Mouse (Mus musculus): Measurements from ENCODE around the gene Dph5. TPM values are rescaled to one million over a fixed set of nuclear protein-coding genes. Genes with fewer than 3 reads are reported as not detected.

Gene Dph5
- polyA plus RNA-seq, 1 experiment from 2014 or later = 29.2 TPM

DNA sequence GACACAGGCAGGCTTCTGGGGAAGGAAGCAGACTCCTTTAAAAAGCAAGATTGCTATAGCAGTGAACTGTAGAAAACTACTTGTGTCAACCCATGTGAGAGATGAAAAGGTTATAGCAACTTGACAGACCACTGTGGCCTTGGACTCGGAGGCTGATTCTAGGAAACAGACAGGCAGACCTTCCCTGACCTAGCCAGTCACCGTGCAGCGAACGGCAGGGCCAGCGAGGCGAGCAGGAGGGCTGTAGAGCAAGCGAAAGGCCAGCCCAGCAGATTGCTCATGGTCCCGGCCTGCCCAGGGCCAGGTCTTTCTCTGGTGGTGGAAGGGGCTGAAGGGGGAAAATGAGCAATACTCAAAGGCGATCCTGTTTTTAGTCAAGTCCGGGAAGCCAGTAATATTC lies 50.2 kb downstream of the Dph5 start:
- Histone ChIP-seq H3K4me3 (no peak overlapping the region), H3K27me3 (no peaks in the 10 kb centered on the region), H3K27ac (no peak overlapping the region), H3K9ac (no peak overlapping the region), H3K4me1 (no peaks in the 10 kb centered on the region), H3K4me2 (no peak overlapping the region), H3K36me3 (peaks cover 31% of the 10 kb centered on the region), H3K9me3 (no peaks in the 10 kb centered on the region)
- WGBS = 89% methylated on average over 10 of the region's 10 CpGs
- no peak for ATAC-seq (ENCODE audit: insufficient number of reproducible peaks, insufficient read depth, low FRiP score, low TSS enrichment, low read depth)

- Histone ChIP-seq H3K4me1 (no peaks in the 10 kb centered on the region), H3K27ac (no peak overlapping the region), H3K9ac (no peak overlapping the region), H3K36me3 (peaks cover 51% of the 10 kb centered on the region), H3K27me3 (no peaks in the 10 kb centered on the region), H3K9me3 (no peaks in the 10 kb centered on the region), H3K4me3 (no peak overlapping the region), H3K4me2 (no peak overlapping the region)
- ATAC-seq (ENCODE audit: insufficient number of reproducible peaks, insufficient read depth, low FRiP score, low TSS enrichment, low read depth) = no peak
- 94% methylated on average over 4 of the region's 4 CpGs for WGBS
These were observed 52.9 kb downstream of the Dph5 start for GRCm38 (mm10) chr3:115940510-115940909.

DNA sequence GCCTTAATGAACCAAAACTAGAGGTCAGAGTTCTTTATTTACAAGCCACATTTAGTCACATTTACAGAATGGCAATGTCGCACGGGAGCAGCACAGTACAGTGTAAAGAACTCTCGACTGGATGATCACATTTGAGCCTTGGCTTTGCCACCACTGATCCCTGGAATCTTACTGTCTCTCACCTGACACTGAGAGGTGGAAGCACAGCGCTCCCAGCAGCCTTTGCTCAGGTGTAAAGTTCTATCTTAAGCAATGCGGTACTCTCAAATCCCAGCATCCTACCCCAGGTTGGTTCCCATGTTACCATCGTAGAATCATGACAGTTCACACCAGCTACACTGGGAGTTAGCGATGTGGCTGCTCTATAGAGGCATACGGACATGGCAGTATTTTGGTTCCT lies 53.8 kb downstream of the Dph5 start:
- peaks cover 57% of the 10 kb centered on the region for H3K36me3 ChIP-seq
- 94% methylated on average over 8 of the region's 8 CpGs for WGBS
- no peak overlapping the region for H3K9ac ChIP-seq
- ATAC-seq (ENCODE audit: insufficient number of reproducible peaks, insufficient read depth, low FRiP score, low TSS enrichment, low read depth) = no peak
- H3K27me3 ChIP-seq = no peaks in the 10 kb centered on the region
- no peaks in the 10 kb centered on the region for H3K4me1 ChIP-seq
- H3K9me3 ChIP-seq = no peaks in the 10 kb centered on the region
- H3K4me3 ChIP-seq = no peak overlapping the region
- H3K4me2 ChIP-seq = no peak overlapping the region
- H3K27ac ChIP-seq = no peak overlapping the region

DNA sequence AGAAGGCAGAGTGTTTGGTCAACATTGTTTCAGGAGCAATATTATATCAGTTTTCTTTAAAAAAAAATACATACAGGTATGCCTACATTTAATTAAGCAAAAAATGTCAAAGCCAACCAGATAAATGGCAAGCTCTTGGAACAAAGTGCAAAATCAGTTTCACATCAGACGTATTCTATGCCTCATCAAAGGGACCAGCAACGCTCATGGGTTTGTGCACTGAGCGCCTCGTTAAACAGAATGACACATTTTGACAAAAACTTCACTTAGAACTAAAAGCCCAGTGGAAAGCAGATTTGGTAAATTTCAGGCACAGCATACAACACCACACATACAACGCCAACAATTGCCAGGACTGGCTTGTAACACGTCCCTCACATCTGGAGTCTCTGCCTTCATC lies 56.7 kb downstream of the Dph5 start:
- no peaks in the 10 kb centered on the region for H3K27me3 ChIP-seq
- WGBS = 91% methylated on average over 6 of the region's 6 CpGs
- H3K4me2 ChIP-seq = no peak overlapping the region
- no peak overlapping the region for H3K27ac ChIP-seq
- H3K9me3 ChIP-seq = no peaks in the 10 kb centered on the region
- H3K36me3 ChIP-seq = peaks cover 64% of the 10 kb centered on the region
- H3K4me3 ChIP-seq = no peak overlapping the region
- H3K9ac ChIP-seq = no peak overlapping the region
- H3K4me1 ChIP-seq = no peaks in the 10 kb centered on the region
- no peak for ATAC-seq (ENCODE audit: insufficient number of reproducible peaks, insufficient read depth, low FRiP score, low TSS enrichment, low read depth)

- Histone ChIP-seq H3K36me3 (peaks cover 60% of the 10 kb centered on the region), H3K9ac (no peak overlapping the region), H3K4me1 (no peaks in the 10 kb centered on the region), H3K27ac (no peak overlapping the region), H3K4me3 (no peak overlapping the region), H3K9me3 (no peaks in the 10 kb centered on the region), H3K27me3 (no peaks in the 10 kb centered on the region), H3K4me2 (no peak overlapping the region)
- ATAC-seq (ENCODE audit: insufficient number of reproducible peaks, insufficient read depth, low FRiP score, low TSS enrichment, low read depth) = no peak
- 95% methylated on average over 8 of the region's 8 CpGs for WGBS
These were observed 58.6 kb downstream of the Dph5 start for GRCm38 (mm10) chr3:115946272-115946671.

DNA sequence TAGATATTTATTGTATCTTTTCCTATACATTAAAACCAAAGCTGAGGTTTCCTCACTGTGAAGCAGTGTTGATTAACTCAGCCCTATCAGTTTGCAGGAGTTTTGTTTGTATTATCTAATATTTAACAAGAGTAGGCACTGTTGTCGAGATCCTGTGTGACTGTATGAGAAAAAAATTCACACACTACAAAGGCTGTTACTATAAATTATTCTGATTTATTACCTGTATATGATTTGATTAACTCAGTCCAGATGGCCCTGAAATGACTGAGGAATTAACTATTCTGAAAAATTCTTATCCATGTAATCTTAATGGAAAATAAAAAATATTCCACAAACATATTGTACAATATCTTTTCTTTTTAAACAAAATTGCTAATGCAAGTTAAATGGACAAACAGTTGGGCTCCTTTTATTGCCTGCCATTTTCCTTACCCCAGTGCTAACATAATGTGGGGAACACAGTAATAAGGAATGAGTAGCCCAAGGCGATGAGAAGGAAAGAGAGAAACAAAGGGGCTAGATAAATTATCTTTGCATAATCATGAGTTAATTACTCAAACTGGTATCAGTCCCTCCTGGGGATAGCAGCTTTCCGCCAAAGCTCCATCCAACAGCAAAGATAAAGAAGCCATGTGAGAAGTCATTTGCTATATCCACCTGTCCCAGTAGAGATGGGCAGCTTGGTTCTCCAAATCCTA lies 61.7 kb downstream of the Dph5 start:
- peaks cover 50% of the 10 kb centered on the region for H3K36me3 ChIP-seq
- WGBS = 80% methylated on average over 3 of the region's 3 CpGs

DNA sequence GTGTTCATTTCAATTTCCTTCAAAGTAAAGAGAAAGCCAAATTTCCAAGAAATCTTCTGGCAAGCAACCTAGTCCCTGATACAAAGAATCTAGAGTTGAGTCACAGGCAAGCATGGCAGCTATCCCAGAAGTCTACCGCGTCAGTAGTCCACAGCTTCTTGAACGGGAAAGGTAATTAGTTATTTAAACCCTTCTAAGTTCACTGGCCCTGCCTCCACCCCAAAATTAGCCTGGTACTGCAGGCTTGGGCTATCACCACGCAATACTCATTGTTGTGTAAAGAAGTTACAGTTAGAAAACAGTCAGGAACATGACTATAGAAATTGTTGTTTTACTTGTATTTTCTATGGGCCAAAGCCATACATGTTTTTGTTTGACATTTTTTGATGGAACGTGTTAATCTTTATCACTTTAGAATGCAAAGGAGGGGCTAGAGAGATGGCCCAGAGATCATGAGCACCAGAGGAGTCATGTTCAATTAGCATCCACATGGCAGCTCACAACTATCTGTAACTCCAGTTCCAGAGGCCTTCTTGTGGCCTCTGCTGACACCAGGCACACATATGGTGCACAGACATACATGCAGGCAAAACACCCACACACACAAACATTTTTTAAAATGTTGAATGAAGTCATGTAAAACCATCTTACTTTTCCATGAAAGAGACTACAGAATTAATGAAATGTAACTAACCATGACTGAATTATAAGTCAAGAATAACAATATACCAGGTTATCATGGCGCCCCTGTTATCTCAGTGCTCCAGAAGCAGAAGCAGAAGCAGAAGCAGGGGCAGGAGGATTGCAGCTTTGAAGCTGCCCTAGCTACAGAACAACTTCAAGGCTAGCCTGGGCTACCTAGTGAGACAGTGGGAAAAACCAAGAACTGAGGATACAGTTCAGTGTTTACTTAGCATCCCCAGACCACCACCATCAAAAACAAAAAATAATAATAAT lies 62.6 kb downstream of the Dph5 start:
- 89% methylated on average over 6 of the region's 6 CpGs for WGBS
- H3K36me3 ChIP-seq = peaks cover 45% of the 10 kb centered on the region

More for the DNA sequence above, 61.7 kb downstream of the Dph5 start:
- no peak overlapping the region for H3K9ac ChIP-seq
- no peaks in the 10 kb centered on the region for H3K4me1 ChIP-seq
- H3K27ac ChIP-seq = no peak overlapping the region
- H3K27me3 ChIP-seq = no peaks in the 10 kb centered on the region
- H3K9me3 ChIP-seq = no peaks in the 10 kb centered on the region
- H3K4me2 ChIP-seq = no peak overlapping the region
- no peak for ATAC-seq (ENCODE audit: insufficient number of reproducible peaks, insufficient read depth, low FRiP score, low TSS enrichment, low read depth)
- H3K4me3 ChIP-seq = no peak overlapping the region

GRCm38 (mm10) chr3:115951221-115951620 lies 63.6 kb downstream of the Dph5 start:
- H3K9ac ChIP-seq = no peak overlapping the region
- H3K36me3 ChIP-seq = peaks cover 46% of the 10 kb centered on the region
- H3K27ac ChIP-seq = no peak overlapping the region
- no peaks in the 10 kb centered on the region for H3K9me3 ChIP-seq
- no peak overlapping the region for H3K4me2 ChIP-seq
- no peaks in the 10 kb centered on the region for H3K27me3 ChIP-seq
- no peak for ATAC-seq (ENCODE audit: insufficient number of reproducible peaks, insufficient read depth, low FRiP score, low TSS enrichment, low read depth)
- no peak overlapping the region for H3K4me3 ChIP-seq
- no peaks in the 10 kb centered on the region for H3K4me1 ChIP-seq
- WGBS = 63% methylated on average over 3 of the region's 3 CpGs

More for the DNA sequence above, 62.6 kb downstream of the Dph5 start:
- no peaks in the 10 kb centered on the region for H3K4me1 ChIP-seq
- H3K27me3 ChIP-seq = no peaks in the 10 kb centered on the region
- H3K9me3 ChIP-seq = no peaks in the 10 kb centered on the region
- H3K9ac ChIP-seq = no peak overlapping the region
- no peak overlapping the region for H3K4me3 ChIP-seq
- H3K27ac ChIP-seq = no peak overlapping the region
- ATAC-seq (ENCODE audit: insufficient number of reproducible peaks, insufficient read depth, low FRiP score, low TSS enrichment, low read depth) = no peak
- no peak overlapping the region for H3K4me2 ChIP-seq

GRCm38 (mm10) chr3:115952356-115952755 lies 64.7 kb downstream of the Dph5 start:
- no peak overlapping the region for H3K27ac ChIP-seq
- no peak for ATAC-seq (ENCODE audit: insufficient number of reproducible peaks, insufficient read depth, low FRiP score, low TSS enrichment, low read depth)
- H3K36me3 ChIP-seq = peaks cover 44% of the 10 kb centered on the region
- H3K4me1 ChIP-seq = no peaks in the 10 kb centered on the region
- H3K27me3 ChIP-seq = no peaks in the 10 kb centered on the region
- no peak overlapping the region for H3K9ac ChIP-seq
- H3K9me3 ChIP-seq = no peaks in the 10 kb centered on the region
- H3K4me3 ChIP-seq = no peak overlapping the region
- 51% methylated on average over 4 of the region's 4 CpGs for WGBS
- no peak overlapping the region for H3K4me2 ChIP-seq

DNA sequence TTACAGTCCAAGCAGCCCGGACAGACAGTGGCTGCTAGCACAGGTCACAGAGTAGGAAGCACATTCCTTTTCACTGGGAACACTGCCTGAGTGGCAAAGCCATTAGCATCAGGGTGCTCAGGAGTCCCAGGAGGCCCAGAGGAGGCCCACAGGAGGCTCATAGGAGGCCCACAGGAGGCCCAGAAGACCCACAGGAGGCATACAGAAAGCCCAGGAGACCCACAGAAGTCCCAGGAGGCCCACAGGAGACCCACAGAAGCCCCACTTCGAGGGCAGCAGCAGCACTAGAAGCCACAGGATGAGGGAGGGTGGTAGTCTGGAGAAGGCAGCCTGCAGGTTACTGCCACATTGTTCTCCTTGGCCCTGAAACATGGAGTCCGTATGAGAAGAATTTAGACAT lies 65.5 kb downstream of the Dph5 start:
- Histone ChIP-seq H3K4me3 (no peak overlapping the region), H3K27me3 (no peaks in the 10 kb centered on the region), H3K4me2 (no peak overlapping the region), H3K36me3 (peaks cover 44% of the 10 kb centered on the region), H3K4me1 (no peaks in the 10 kb centered on the region), H3K9me3 (no peaks in the 10 kb centered on the region), H3K27ac (no peak overlapping the region), H3K9ac (no peak overlapping the region)
- no peak for ATAC-seq (ENCODE audit: insufficient number of reproducible peaks, insufficient read depth, low FRiP score, low TSS enrichment, low read depth)
- 75% methylated on average over 3 of the region's 3 CpGs for WGBS

GRCm38 (mm10) chr3:115957223-115957622 lies 69.6 kb downstream of the Dph5 start:
- 95% methylated on average over 7 of the region's 7 CpGs for WGBS
- H3K4me3 ChIP-seq = no peak overlapping the region
- no peaks in the 10 kb centered on the region for H3K9me3 ChIP-seq
- H3K27me3 ChIP-seq = no peaks in the 10 kb centered on the region
- H3K9ac ChIP-seq = no peak overlapping the region
- H3K27ac ChIP-seq = no peak overlapping the region
- H3K4me1 ChIP-seq = peaks cover 7% of the 10 kb centered on the region
- no peak overlapping the region for H3K4me2 ChIP-seq
- H3K36me3 ChIP-seq = peaks cover 47% of the 10 kb centered on the region
- no peak for ATAC-seq (ENCODE audit: insufficient number of reproducible peaks, insufficient read depth, low FRiP score, low TSS enrichment, low read depth)
